Mouse (Mus musculus) heart, adult 2 months (tissue): Measurements from ENCODE around the gene Kirrel3.

Source experiments
- CTCF ChIP-seq: fragments of 200-600 bp; IDR thresholded peaks from 2 replicates; pipeline ENCODE4 v1.8.1; 2022; ENCODE audit warnings: antibody characterized with exemption, mild to moderate bottlenecking, moderate library complexity
- POLR2A ChIP-seq: fragments of 200-500 bp; IDR thresholded peaks from 2 replicates; pipeline ENCODE4 v1.6.1; 2011; ENCODE audit warnings: mild to moderate bottlenecking, low read depth, low read length, control low read depth; ENCODE audit not compliant: insufficient read depth

GRCm38 (mm10) chr9:34628841-34629240 is 143.1 kb downstream of the Kirrel3 start:
- no peak for TF ChIP-seq CTCF
- no peak for TF ChIP-seq POLR2A
